ENCODE assay signal across 3 mouse cellular contexts in the genomic region with DNA sequence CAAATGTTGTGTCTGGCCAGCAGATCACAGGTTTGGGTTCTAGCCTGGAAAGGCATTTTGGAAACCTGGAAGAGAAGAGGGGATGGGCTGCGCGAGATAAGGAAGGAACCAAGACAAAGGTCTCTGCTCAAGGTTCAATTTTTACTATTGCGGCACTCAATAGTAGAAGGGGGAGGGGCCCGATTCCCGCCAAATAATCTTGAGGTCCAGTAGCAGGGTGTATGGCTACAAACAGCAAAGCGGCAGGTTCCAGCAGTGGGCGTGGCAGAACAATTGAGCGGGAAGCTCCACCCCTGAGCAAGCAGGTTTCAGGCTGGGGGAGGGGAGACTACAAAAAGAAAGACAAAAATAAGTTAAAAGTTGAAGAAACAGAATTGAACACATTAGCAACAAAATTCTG. TPM values are rescaled to one million over a fixed set of nuclear protein-coding genes. Genes with fewer than 3 reads are reported as not detected.
"Had no signal": no experiment of that assay in that cellular context is flagged by ENCODE, and none has a peak within 500 bp of the region (broad histone marks: within the 10 kb centered on the region; RNA-seq: fewer than 3 reads in every experiment).

No protein-coding gene starts in this region.

RNA-seq across cellular contexts. Expression of a gene that starts 8.4 kb away (rescaled TPM):
- total RNA-seq: gastrocnemius, adult 18-20 months; gastrocnemius, adult 2 months; gastrocnemius, adult 8-10 months had no signal
